Mouse (Mus musculus) heart, embryonic 10.5 days (tissue): ENCODE results near the gene Med20. TPM values are rescaled to one million over a fixed set of nuclear protein-coding genes. Genes with fewer than 3 reads are reported as not detected.
"Not testable (repeated sequence)": the region's sequence is repeated elsewhere in the genome, so short reads cannot be mapped to it uniquely, and the experiment has no call there.

Experiments used
- DNase-seq: peaks from one replicate; pipeline ENCODE4 v3.0.0-alpha.2; 2017; ENCODE audit warnings: low spot score
- H3K27ac ChIP-seq: fragments of 300-500 bp; sonication (generic); 2 replicates; pipeline ENCODE4 v1.5.1; 2016; ENCODE audit warnings: mild to moderate bottlenecking
- H3K27me3 ChIP-seq: fragments of 300-500 bp; sonication (generic); 2 replicates; pipeline ENCODE4 v1.6.1; 2016; ENCODE audit warnings: mild to moderate bottlenecking; ENCODE audit not compliant: poor library complexity, insufficient read depth, severe bottlenecking
- H3K36me3 ChIP-seq: fragments of 300-500 bp; sonication (generic); 2 replicates; pipeline ENCODE4 v1.6.1; 2016; ENCODE audit warnings: mild to moderate bottlenecking, moderate library complexity
- H3K4me1 ChIP-seq: fragments of 300-500 bp; sonication (generic); 2 replicates; pipeline ENCODE4 v1.6.1; 2016; ENCODE audit warnings: mild to moderate bottlenecking
- H3K4me3 ChIP-seq: fragments of 300-500 bp; sonication (generic); 2 replicates; pipeline ENCODE4 v1.5.1; 2016; ENCODE audit warnings: mild to moderate bottlenecking, moderate library complexity
- H3K9me3 ChIP-seq: fragments of 300-500 bp; sonication (generic); 2 replicates; pipeline ENCODE4 v1.6.1; 2016; ENCODE audit warnings: mild to moderate bottlenecking, moderate library complexity
- WGBS: fragments of 180-500 bp; shearing (Covaris S2); methylation state at CpG from one replicate; pipeline ENCODE4 v1.1.7; 2016; 5-methylcytosine and 5-hydroxymethylcytosine counted together
- polyA plus RNA-seq: library from polyadenylated mRNA; unstranded; fragments of >200 nt; fragmentation: Nextera tagmentation; extraction: Ambion mirVana; gene quantifications from 2 replicates; pipeline ENCODE4 v1.2.1, GENCODE M21; 2016

Gene Med20
- polyA plus RNA-seq, 1 experiment from 2014 or later: 42.8 TPM

GRCm38 (mm10) chr17:47618556-47619311 lies 7.4 kb downstream of the Med20 start:
- Histone ChIP-seq H3K36me3 (peaks cover 93% of the 10 kb centered on the region), H3K27ac (peak overlapping the region; percentile 3; the same call in 1 of the 2 replicates)
- WGBS: 89% methylated on average over 13 of the region's 13 CpGs

GRCm38 (mm10) chr17:47622912-47623554 lies 11.7 kb downstream of the Med20 start:
- peak; percentile 61 for DNase-seq
- H3K36me3 ChIP-seq: peaks cover 86% of the 10 kb centered on the region

More at GRCm38 (mm10) chr17:47618556-47619311, 7.4 kb downstream of the Med20 start:
- H3K27me3 ChIP-seq: no peaks in the 10 kb centered on the region
- H3K4me3 ChIP-seq: no peak overlapping the region
- H3K9me3 ChIP-seq: no peaks in the 10 kb centered on the region
- no peaks in the 10 kb centered on the region for H3K4me1 ChIP-seq
- DNase-seq: peak; percentile 68

GRCm38 (mm10) chr17:47624572-47624971 lies 13.2 kb downstream of the Med20 start:
- H3K4me3 ChIP-seq, H3K27me3 ChIP-seq, H3K9me3 ChIP-seq, H3K4me1 ChIP-seq, H3K27ac ChIP-seq: not testable (repeated sequence)
- WGBS: 95% methylated on average over 5 of the region's 5 CpGs
- DNase-seq: peak; percentile 31
- H3K36me3 ChIP-seq: peaks cover 74% of the 10 kb centered on the region

More at GRCm38 (mm10) chr17:47622912-47623554, 11.7 kb downstream of the Med20 start:
- peaks cover 3% of the 10 kb centered on the region; the same call in 1 of the 2 replicates for H3K4me1 ChIP-seq
- H3K4me3 ChIP-seq: no peak overlapping the region
- H3K9me3 ChIP-seq: no peaks in the 10 kb centered on the region
- 95% methylated on average over 14 of the region's 14 CpGs for WGBS
- no peak overlapping the region for H3K27ac ChIP-seq
- no peaks in the 10 kb centered on the region for H3K27me3 ChIP-seq

GRCm38 (mm10) chr17:47625088-47625487 lies 13.7 kb downstream of the Med20 start:
- H3K4me3 ChIP-seq: no peak overlapping the region
- no peaks in the 10 kb centered on the region for H3K9me3 ChIP-seq
- H3K36me3 ChIP-seq: peaks cover 69% of the 10 kb centered on the region
- 99% methylated on average over 2 of the region's 2 CpGs for WGBS
- peaks cover 6% of the 10 kb centered on the region; the same call in 1 of the 2 replicates for H3K4me1 ChIP-seq
- no peaks in the 10 kb centered on the region for H3K27me3 ChIP-seq
- peak; percentile 24 for DNase-seq
- H3K27ac ChIP-seq: no peak overlapping the region

GRCm38 (mm10) chr17:47626031-47626430 lies 14.6 kb downstream of the Med20 start:
- no peak for DNase-seq
- Histone ChIP-seq H3K27me3 (no peaks in the 10 kb centered on the region), H3K27ac (no peak overlapping the region), H3K4me3 (no peak overlapping the region), H3K4me1 (peaks cover 15% of the 10 kb centered on the region), H3K9me3 (no peaks in the 10 kb centered on the region), H3K36me3 (peaks cover 59% of the 10 kb centered on the region)
- 86% methylated on average over 5 of the region's 5 CpGs for WGBS

GRCm38 (mm10) chr17:47627791-47628190 lies 16.4 kb downstream of the Med20 start:
- peaks cover 26% of the 10 kb centered on the region for H3K4me1 ChIP-seq
- no peak for DNase-seq
- WGBS: 81% methylated on average over 2 of the region's 2 CpGs
- H3K27me3 ChIP-seq: no peaks in the 10 kb centered on the region
- peak overlapping the region; percentile 82; the same call in 1 of the 2 replicates for H3K4me3 ChIP-seq
- H3K9me3 ChIP-seq: no peaks in the 10 kb centered on the region
- H3K27ac ChIP-seq: no peak overlapping the region
- peaks cover 44% of the 10 kb centered on the region for H3K36me3 ChIP-seq

- H3K27ac ChIP-seq: peak overlapping the region; percentile 96
- H3K27me3 ChIP-seq: no peaks in the 10 kb centered on the region
- under 1% methylated on average over 62 of the region's 63 CpGs for WGBS
- peaks cover 26% of the 10 kb centered on the region for H3K4me1 ChIP-seq
- H3K9me3 ChIP-seq: no peaks in the 10 kb centered on the region
- DNase-seq: peak; percentile 98
- peaks cover 32% of the 10 kb centered on the region for H3K36me3 ChIP-seq
- H3K4me3 ChIP-seq: peak overlapping the region; percentile 82
Measured at GRCm38 (mm10) chr17:47628851-47629676, 17.7 kb downstream of the Med20 start.

GRCm38 (mm10) chr17:47629717-47630677 lies 18.6 kb downstream of the Med20 start:
- H3K27me3 ChIP-seq: no peaks in the 10 kb centered on the region
- H3K27ac ChIP-seq: peak overlapping the region; percentile 96
- WGBS: under 1% methylated on average over 57 of the region's 61 CpGs
- no peaks in the 10 kb centered on the region for H3K9me3 ChIP-seq
- H3K36me3 ChIP-seq: peaks cover 22% of the 10 kb centered on the region
- H3K4me1 ChIP-seq: peaks cover 26% of the 10 kb centered on the region
- peak overlapping the region; percentile 82 for H3K4me3 ChIP-seq
- DNase-seq: no peak

GRCm38 (mm10) chr17:47630678-47631065 lies 19.3 kb downstream of the Med20 start, which contains the start of gene Usp49:
TSS of gene Usp49 (plus strand) at chr17:47630690.
- H3K27me3 ChIP-seq: no peaks in the 10 kb centered on the region
- peaks cover 26% of the 10 kb centered on the region for H3K4me1 ChIP-seq
- H3K4me3 ChIP-seq: peak within 1 kb of the TSS; percentile 82
- DNase-seq: no peak
- peaks cover 17% of the 10 kb centered on the region for H3K36me3 ChIP-seq
- WGBS: 0% methylated on average over 3 of the region's 3 CpGs
- peak within 1 kb of the TSS; percentile 96 for H3K27ac ChIP-seq
- H3K9me3 ChIP-seq: no peaks in the 10 kb centered on the region

- peaks cover 26% of the 10 kb centered on the region for H3K4me1 ChIP-seq
- no peak overlapping the region for H3K27ac ChIP-seq
- H3K4me3 ChIP-seq: no peak overlapping the region
- DNase-seq: peak; percentile 58
- H3K27me3 ChIP-seq: no peaks in the 10 kb centered on the region
- H3K36me3 ChIP-seq: peaks cover 6% of the 10 kb centered on the region; the same call in 1 of the 2 replicates
- H3K9me3 ChIP-seq: no peaks in the 10 kb centered on the region
- 65% methylated on average over 4 of the region's 4 CpGs for WGBS
Measured at GRCm38 (mm10) chr17:47632181-47632840, 20.9 kb downstream of the Med20 start.

- Histone ChIP-seq H3K36me3 (0 out of 2 replicates have a peak, but pooled peaks cover 3% of the 10 kb centered on the region), H3K27ac (no peak overlapping the region), H3K4me1 (peaks cover 20% of the 10 kb centered on the region), H3K4me3 (no peak overlapping the region), H3K27me3 (no peaks in the 10 kb centered on the region), H3K9me3 (no peaks in the 10 kb centered on the region)
- DNase-seq: no peak
- 77% methylated on average over 7 of the region's 7 CpGs for WGBS
Measured at GRCm38 (mm10) chr17:47633999-47634770, 22.8 kb downstream of the Med20 start.
